Mouse (Mus musculus): ENCODE results near the gene H2-T23.
A peak's percentile ranks its signal among the peaks of the same experiment; 100 is the strongest.
"Not testable (repeated sequence)": the region's sequence is repeated elsewhere in the genome, so short reads cannot be mapped to it uniquely, and the experiment has no call there.

The H2-T23 gene

GRCm38 (mm10) chr17:36032351-36032875 lies at the start of gene H2-T23:
TSS of gene H2-T23 (minus strand) at chr17:36032855.
- DNase-seq (ENCODE audit: low read depth, low spot score) = peak; percentile 67

- not testable (repeated sequence) for DNase-seq (ENCODE audit: low read depth, low spot score)
Measured at GRCm38 (mm10) chr17:36081901-36082300, 49.2 kb upstream of the H2-T23 start.

DNA sequence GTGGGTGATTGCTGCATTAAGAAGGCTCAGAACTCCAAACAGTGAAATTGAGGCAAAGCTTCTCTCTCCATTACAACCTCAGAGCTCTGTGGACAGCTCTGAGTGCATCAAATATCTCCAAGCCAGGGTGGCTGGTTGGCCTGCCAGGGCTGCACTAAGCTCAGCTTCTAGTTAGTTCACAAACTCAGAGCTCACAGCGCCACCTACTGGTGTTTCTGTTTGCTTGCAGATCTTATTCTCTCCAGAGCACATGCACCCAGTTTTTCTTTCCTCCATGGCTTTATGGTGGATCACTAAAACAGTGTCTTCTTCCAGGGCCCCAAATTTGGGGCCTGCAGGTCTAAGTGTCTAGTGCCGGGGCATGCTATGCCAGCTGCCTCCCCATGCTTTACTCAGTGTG lies 28.2 kb upstream of the H2-T23 start:
- peak; percentile 93 for DNase-seq (ENCODE audit: low read depth, low spot score)

DNA sequence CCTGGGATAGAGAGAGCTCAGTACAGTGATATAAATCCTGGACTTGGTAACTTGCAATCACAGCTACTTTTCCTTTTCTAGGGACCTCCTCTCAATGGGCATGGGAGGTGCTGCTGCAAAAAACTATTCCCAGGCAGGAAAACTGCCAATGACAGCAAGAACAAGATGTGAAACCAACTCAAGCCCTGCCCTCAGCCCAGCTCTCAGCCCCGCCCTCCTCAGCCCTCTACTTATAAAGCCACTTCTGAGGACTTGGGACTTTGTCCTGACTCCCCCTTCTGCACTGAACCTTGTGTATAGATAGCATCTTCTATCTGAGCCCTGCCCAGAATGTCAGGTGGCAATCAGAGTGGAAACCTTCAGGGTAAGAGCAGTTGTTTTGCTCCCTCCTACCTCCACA lies 25.7 kb upstream of the H2-T23 start, which contains the start of gene Gm11127:
Gene Gm11127 (minus strand): TSS at position 10 of the 400 bp plus-strand sequence.
- not testable (repeated sequence) for DNase-seq (ENCODE audit: low read depth, low spot score)

GRCm38 (mm10) chr17:36057927-36058326 lies 25.3 kb upstream of the H2-T23 start:
- DNase-seq (ENCODE audit: low read depth, low spot score) = not testable (repeated sequence)

DNA sequence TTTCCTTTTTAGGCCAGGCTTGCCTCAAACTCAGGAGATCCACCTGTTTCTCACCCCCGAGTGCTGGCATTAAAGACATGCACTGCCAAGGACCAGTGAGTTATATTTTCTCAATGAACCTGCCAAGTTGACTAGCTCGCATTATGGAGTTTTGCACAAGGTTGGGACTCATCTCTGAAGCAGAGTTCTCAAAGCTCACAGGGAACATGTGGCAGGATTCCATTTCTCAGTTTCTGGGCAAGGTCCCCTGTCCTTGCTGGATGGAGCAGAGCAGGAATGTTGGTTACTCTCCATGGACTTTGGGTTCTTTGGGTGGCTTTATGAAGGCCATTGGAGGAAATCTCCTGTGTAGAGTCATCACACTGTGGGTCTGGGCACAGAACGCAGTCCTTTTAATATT lies 10.6 kb upstream of the H2-T23 start:
- no peak for DNase-seq (ENCODE audit: low read depth, low spot score)

DNA sequence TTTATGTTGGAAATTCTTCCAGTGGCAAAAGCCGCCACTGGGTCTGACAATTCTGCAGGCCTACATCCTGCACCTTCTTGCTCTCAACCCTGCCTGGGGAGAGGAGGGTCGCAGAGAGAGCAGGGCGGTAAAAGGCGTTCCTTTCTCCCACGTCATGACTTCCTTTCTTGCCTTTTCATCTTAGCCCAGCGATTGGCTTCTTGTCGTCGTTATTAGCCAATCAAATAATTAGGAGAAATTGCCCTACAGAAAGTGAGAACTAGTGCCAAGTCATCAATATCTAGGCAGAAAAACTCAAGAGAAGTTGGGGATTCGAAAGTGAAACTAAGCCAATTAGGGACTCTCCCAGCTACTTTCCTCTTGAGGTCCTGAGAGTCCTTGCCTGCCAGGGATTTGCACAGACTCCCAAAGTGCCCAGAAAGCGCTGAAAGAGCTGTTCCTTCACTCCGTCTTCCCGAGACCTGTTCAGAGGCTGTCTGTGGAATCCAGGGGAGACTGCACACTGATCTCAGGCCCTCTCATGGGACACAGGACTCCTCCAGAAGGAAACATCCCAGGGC lies 10.0 kb upstream of the H2-T23 start, which contains the start of the genes H2-T22 and Gm6034:
Gene H2-T22 (minus strand): TSS at position 138 of the 560 bp plus-strand sequence.
Gene Gm6034 (plus strand): TSS at position 352 of the 560 bp plus-strand sequence.
- DNase-seq (ENCODE audit: low read depth, low spot score) = peak; percentile 83

- not testable (repeated sequence) for DNase-seq (ENCODE audit: low read depth, low spot score)
Measured at GRCm38 (mm10) chr17:36042055-36042454, 9.4 kb upstream of the H2-T23 start.

- not testable (repeated sequence) for DNase-seq (ENCODE audit: low read depth, low spot score)
Measured at GRCm38 (mm10) chr17:36040604-36041003, 7.9 kb upstream of the H2-T23 start.

DNA sequence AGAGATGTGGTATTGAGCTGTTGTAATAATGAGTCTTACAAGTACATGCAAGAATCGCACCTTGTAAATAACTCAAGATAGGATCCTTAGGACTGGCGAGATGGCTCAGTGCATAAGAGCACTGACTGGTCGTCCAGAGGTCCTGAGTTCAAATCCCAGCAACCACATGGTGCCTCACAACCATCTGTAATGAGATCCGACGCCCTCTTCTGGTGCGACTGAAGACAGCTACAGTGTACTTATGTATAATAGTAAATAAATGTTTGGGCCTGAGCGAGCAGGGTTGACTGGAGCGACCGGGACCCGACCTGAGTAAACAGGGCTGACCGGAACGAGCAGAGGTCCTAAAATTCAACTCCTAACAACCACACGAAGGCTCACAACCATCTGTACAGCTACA lies 3.5 kb upstream of the H2-T23 start:
- DNase-seq (ENCODE audit: low read depth, low spot score) = not testable (repeated sequence)

- not testable (repeated sequence) for DNase-seq (ENCODE audit: low read depth, low spot score)
Measured at GRCm38 (mm10) chr17:36035010-36035638, 2.5 kb upstream of the H2-T23 start.

DNA sequence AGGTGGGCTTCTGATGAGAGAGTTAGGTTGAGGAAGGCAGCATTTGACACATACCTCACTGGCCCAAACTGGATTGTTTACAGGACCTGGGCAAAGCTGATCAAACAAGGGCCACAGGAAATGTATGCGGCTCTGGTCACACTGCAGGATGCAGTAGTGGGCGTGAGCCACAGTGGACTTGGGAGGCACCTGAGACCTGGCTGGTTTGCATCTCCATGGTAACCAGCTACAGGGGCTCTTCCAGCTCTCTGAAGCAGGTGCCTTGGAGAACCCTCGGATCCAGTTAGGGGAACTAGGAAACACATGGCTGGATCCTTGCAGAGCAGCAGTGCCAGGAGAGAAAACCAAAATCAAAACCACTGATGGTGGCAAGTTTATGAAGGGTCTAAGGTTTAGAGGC lies 1.9 kb upstream of the H2-T23 start:
- not testable (repeated sequence) for DNase-seq (ENCODE audit: low read depth, low spot score)

DNA sequence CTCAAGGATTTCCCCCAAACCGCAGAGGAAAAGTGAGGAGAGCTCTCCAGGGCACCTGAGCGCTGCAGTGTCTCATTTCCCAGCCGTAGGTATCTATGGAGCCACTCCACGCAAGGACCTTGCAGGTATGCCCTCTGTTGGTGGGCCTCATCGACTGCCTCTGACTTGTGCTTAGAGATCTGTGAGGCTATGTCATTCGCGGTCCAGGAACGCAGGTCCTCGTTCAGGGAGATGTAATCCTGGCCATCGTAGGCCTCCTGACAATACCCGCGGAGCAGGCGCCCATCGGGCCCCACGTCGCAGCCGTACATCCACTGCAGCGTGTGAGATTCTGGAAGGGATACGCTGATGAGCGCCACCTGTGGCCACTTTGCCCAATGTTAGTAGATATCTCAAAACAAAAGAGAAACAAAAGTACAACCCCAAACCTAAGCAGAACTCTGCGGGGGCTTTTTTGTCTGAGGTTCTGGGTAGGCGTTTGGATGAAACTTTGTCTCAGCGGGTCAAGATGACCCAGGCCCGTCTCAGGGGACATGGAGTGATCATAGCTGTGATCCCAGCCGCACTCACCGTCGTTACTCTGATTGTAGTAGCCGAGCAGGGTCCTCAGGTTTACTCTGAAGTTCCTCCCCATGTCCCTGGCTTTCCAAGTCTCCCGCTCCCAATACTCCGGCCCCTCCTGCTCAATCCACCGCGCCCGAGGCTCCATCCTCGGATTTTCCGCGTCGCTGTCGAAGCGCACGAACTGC lies 898 bp downstream of the H2-T23 start:
- DNase-seq (ENCODE audit: low read depth, low spot score) = peak; percentile 56

DNA sequence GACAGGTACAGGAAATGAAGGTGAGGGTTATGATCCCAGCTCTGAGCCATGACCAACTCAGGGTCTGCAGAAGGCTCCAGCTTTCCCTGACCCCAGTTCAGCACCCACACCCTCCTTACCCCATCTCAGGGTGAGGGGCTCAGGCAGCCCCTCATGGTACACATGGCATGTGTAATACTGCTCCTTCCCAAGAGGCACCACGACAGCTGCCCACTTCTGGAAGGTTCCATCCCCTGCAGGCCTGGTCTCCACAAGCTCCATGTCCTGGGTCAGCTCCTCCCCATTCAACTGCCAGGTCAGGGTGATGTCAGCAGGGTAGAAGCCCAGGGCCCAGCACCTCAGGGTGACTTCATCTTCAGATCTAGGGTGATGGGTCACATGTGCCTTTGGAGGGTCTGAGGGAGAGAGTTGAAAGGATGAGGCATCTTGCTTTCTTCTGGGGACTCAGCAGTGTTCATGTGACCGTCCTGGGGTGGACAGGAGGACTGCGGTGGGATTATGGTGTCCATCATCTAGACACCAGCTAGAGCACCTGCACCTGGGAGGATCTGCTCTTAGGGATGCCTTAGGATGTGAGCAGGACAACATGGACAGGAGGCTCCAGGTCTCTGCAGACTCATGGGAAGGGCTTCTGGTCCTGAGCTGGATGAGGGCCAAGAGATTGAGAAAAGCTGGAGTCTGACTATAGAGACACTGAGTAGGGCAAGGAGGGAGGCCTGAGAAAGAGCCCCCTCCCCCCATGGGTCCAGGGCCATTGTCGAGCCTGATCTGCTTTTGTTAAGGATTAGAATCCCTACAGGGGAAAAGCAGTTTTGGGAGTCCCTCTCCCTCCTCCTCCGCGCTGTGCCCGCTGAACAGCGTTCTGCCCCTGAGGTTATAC lies 1.7 kb downstream of the H2-T23 start:
- not testable (repeated sequence) for DNase-seq (ENCODE audit: low read depth, low spot score)

DNA sequence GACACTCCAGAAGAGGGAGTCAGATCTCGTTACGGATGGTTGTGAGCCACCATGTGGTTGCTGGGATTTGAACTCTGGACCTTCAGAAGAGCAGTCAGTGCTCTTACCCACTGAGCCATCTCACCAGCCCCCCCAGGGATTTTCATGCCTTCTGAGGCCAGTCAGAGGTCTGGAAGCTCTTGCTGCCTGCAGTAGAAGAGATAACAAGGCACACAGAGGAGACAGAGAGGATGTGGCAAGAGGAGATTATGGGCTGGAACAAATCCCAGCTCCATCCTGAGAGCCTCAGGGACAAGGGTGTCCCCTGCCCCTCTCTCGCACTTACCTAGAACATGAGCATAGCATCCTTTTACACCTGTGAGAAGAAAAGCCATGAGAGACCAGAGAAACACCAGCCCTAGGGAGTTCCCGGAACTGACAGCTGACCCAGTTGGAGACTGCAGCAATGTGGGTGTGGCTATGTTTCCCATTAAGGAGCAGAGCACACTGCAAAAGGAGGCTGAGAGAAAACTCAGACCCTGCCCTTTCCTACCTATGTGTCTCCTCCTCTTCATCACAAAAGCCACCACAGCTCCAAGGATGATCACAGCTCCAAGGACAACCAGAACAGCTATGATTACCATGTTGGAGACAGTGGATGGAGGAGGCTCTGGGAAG lies 2.5 kb downstream of the H2-T23 start:
- DNase-seq (ENCODE audit: low read depth, low spot score) = not testable (repeated sequence)

- DNase-seq (ENCODE audit: low read depth, low spot score) = no peak
Measured at GRCm38 (mm10) chr17:36028879-36029619, 3.6 kb downstream of the H2-T23 start.

DNA sequence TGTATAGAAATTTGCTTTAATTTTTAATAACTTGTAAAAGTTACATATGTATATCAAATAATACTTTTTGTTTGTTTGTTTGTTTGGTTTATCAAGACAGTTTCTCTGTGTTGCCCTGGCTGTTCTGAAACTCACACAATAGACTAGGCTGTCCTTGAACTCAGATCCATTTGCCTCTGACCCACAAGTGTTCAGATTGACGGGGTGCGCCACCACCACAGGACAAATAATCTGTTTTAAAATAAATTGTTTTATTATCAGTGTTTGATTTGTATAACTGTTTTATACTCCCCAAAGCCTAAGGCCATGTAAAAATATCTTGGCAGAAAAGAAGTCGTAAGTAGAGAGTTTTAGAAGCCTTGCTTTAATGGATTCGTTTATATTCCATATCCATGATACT lies 5.0 kb downstream of the H2-T23 start:
- DNase-seq (ENCODE audit: low read depth, low spot score) = no peak

DNA sequence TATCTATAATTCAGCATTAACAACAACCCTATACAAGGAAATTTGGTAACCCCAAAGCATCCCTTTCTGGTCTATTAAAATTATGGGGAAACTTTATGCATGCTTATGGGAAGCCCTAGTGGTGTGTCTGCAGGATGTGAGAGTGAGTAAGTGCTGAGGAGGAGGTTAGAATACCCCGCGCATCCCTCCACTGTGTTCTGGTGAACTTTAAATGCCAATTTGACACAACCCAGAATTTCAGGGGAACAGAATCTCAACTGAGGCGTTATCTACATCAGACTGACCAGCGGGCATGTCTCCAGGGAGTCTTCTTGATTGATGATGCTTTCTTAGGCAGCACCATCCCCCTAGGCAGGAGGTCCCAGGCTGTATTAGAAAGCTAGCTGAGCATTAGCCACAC lies 6.8 kb downstream of the H2-T23 start:
- DNase-seq (ENCODE audit: low read depth, low spot score) = no peak

DNA sequence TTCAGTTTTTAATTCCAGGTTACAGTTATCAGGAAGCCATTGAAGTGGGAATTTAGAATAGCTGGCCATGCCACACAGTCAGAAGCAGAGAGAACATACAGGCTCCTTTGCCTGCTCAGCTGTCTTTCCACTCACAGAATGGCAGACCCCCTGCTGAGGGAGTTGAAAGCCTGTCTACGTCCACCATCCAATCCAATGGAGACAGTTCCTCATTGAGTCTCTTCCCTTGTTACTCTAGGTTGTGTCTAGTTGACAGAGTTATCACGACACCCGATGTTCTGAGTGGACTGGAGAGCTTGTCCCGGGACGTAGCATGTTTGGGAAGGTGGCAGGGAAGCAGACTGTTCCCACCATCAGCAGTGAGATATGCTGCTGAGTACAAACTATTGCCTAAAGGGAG lies 7.5 kb downstream of the H2-T23 start:
- DNase-seq (ENCODE audit: low read depth, low spot score) = peak; percentile 44

Data from R1 (cell line).